Mouse (Mus musculus): ENCODE data around the gene Fgf2. TPM values are rescaled to one million over a fixed set of nuclear protein-coding genes. Genes with fewer than 3 reads are reported as not detected.

Gene Fgf2
- total RNA-seq, 2 experiments from 2014 or later: 3.0 to 7.0 TPM

DNA sequence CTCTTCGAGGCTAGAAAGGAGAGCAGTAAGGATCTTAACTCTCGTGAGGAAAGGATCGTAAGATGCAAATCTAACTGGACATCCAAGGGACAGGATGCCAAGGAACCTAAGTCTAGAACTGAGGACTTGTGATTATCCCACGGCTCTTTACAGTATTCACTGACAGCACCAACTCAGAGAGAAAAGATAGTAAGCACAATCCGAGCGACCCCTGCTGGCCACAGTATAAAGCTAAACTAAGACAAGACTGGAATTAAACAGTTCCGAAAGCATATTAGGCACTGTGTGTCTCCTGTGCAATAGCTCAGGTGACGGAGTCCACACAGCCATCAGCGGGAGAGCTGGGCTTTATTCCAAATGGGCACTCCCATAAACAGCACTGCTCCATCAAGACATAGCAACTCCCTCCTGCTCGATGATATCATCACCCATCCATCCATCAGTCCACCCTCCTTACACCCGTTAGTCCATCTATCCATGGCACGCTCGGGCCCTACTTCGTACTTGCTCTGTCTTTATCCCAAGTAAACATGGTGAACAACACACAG lies 66.3 kb downstream of the Fgf2 start:
- DNase-seq: peak; percentile 76 to 83

DNA sequence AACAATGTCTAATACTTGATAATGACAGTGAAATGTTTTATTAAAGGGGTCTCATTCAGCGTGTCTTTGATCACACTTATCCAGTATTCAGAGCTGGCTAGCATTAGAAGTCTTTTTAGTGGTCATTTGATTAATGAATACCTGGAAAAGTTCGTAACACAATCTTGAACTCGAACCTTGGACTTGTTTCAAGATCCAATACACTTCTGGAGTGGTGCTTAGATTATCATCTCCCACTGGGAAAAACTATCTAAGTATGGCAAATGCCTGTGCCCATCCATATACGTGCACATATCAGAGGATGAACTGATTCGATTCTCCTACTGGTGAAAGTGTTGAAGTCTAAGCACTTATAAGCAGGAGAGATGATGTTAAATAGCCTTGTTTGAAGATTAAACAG lies 70.2 kb downstream of the Fgf2 start:
- no peak for DNase-seq

DNA sequence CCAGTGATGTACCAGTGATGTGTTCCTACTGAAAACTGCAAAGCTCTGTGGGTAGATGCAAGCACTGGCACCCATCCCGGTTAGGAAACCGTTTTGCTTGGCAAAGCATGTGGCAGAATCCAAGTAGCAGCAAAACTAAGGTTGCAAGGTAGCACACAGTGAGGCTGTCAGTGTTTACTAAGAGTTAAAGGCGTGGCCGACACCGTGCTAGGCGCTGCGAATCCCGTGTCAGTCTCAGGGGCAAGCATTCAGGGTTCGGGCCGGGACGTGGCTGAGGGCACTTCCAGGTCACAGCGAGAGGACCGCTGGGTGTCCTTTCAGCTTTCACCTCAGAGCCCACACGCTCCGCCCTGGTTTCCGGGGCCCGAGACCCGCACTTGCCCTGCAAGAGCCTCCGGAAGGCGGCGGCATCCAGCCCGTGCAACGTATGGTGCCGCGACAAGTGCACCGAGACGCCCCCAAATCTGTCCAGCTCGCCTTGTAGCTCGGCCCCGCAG lies 70.9 kb downstream of the Fgf2 start:
- peak; percentile 72 to 81 for DNase-seq

DNA sequence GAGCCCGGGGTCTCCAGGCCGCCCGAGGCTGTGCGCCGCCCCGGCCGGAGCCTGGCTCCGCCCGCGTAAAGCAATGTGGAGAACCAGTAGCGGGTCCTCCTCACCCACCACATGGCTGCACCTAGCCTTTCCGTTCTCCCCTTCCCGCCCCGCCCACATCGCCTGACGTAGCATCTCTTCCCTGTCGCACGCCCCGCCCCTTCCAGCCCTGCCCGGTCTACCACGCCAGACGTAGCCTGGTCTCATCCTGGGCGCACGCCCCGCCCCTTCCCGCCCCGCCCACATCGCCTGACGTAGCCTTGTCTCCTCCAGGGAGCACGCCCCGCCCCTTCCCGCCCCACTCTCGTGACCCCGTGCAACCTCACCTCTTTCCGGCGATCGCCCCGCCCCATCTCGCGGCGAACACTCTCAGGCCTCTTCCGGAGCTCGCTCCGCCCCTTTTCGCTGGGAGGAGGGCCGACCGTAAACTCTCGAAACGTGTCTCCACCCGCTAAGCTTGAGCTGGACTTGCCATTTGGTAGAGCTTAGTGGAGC lies 71.4 kb downstream of the Fgf2 start, which contains the start of gene Spata5:
TSS of gene Spata5 (plus strand) at position 439 of the 534 bp plus-strand sequence.
- peak; percentile 97 to 99 for DNase-seq

DNA sequence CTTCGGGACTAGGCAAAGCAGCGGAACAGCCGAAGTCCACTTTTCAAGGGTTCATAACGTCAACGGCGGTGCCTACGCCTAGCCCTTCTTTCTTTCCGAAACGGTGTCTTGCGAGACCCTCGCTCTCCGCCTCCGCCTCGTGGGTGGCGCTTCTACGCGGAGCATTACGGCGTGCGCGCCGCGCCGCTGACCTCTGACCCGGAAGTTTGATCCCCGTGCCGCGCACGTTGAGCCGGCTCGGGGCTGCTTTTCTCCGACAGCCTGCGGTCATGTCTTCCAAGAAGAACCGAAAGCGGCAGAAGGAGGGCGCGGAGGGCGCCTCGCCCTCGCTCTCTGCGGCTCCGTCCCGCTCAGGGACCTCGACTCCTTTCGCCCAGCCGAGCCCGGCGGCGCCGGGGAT lies 71.9 kb downstream of the Fgf2 start, which contains the start of gene Nudt6:
TSS of gene Nudt6 (minus strand) at position 140 of the 400 bp plus-strand sequence.
- peak; percentile 92 to 94 for DNase-seq

DNA sequence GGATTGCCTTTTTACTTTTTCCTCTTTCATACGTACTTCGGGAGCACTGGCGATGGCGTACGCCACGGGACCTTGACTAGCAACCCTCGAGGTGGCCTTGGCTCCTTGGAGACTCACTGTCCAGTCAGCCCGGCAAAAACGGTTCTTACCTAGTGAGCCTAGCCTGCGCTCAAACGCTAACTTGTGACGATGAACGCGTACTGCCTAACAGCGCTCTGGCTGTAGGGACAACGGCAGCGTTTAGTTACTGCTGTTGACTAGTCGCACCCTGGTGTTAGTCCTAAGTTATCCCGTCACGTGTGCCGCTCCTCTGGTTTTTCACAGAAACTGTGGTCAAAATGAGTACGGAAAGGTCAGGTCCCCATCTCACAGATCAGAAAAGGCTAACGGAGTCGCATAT lies 72.5 kb downstream of the Fgf2 start:
- peak; percentile 65 to 76 for DNase-seq

DNA sequence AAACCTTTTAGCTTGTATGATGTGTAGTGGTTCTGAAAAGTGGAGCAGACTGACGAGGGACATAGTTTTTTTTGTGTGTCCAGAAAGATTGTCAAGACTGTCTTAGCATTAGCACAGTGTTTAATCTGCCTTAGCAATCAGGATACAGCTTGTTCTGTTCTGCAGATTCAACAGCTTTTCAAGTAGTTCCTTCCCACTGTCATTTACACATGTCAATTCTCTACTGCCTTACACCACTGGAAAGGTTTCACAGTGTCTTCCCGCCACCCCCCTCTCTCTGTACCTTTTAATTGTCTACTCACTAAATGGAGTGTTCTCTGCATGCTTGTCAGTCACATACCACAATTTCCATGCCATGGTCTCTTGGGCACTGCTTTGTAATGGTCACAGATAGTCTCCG lies 73.0 kb downstream of the Fgf2 start:
- DNase-seq: no peak

DNA sequence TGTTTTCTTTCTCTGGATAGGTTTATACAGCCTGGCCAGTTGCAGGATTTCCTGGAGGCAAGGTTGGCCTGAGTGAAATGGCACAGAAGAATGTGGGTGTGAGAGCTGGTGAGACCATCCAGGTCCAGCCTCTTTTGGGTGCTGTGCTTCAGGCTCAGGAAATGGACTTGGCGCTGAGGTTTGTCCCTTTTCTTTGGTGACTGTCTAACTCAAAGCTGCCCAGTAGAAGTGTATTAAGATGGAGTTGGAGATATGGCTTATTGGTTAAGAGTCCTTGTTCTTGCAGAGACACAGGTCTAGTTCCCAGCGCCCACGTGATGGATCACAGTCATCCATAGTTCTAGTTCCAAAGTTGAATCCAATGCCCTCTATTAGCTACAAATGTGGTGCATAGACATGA lies 77.9 kb downstream of the Fgf2 start:
- no peak for DNase-seq

DNA sequence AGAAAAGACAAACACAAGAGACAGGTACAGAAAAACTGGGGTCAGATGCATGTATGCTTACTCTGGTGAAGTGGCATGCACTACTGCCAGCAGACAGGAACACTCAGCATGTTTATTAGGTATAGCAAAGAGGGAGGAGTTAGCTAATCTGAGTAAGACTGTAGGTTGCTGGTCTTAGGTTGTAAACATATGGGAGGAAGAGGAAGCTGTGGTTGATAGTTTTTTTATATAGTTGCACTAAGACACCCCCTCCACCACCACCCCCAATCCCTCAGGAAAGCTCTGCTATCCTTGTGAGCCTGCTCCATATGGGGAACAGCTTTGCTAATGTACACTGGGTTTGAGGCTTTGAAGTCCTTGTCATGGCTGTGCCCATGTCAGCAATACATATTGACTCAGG lies 82.2 kb downstream of the Fgf2 start:
- no peak for DNase-seq

DNA sequence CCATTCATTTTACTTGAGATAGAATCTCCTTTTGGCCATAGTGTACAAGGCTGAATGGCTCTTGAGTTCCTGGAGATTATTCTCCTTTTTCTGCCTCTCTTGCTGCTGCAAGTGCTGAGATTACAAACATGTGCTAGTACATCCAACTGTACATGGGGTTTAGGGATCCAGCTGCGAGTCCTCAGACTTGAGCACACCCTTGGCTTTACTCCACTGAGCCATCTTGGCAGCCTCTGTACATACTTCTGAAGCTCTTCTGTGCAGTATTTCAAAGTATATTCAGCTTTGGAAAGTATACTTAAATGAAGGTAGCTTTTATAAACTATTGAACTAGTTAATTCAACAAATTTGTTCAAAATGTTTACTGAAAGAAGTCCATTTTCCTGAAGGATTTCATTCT lies 91.6 kb downstream of the Fgf2 start:
- no peak for DNase-seq

DNA sequence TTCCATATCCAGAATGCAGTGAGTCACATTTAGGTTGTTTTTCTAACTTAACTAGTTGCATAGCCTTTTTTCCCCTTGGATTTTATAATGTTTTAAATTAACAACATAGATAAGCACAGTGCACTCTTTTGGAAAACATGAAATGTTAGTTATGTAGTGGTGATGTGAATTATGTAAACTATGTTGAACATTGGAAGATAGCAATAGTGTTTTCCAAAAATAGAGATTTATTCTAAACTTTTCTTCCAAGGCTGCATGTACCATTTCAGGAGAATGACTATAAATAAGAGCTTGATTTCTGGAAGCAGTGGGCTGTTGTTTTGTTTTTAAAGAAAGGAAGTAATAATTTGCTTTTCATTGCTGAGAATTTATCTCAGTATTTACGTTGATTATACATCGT lies 95.3 kb downstream of the Fgf2 start:
- DNase-seq: no peak

DNA sequence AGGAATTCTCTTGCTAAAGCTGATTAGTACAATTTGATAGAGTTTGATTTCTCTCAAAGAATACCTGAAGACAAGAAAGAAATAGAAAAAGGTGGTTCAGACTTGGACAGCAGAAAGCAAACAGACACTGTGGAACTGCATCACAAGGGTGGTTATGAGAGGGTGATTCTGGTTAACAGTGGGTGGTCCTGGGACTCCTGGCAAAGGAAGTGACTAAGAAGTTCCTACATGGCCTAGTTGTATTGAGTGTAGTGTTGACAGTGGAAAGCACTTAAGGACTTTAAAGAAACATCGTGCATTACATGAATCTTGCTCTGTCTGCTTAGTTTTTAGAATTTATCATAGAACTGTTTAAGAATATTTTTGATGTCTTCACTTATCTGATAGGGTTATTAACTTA lies 107.8 kb downstream of the Fgf2 start:
- no peak for DNase-seq

Other genes starting within 250 kb of the Fgf2 start
- gene Il2, start 222.4 kb upstream of the Fgf2 start, total RNA-seq (2021): not detected
- not detected for gene Il21, start 115.7 kb upstream of the Fgf2 start, total RNA-seq (2021)
- gene Bbs12, start 35.8 kb upstream of the Fgf2 start, total RNA-seq (2021): 1 to 10 TPM; 5.1 to 5.5 TPM
- gene Cetn4, start 35.6 kb upstream of the Fgf2 start, total RNA-seq (2021): 1 to 10 TPM; 3.3 to 7.0 TPM
- 10 to 100 TPM; 29.4 to 40.4 TPM for gene Spata5, start 71.5 kb downstream of the Fgf2 start, total RNA-seq (2021)
- gene Nudt6, start 71.9 kb downstream of the Fgf2 start, total RNA-seq (2021): 10 to 100 TPM; 15.3 to 25.7 TPM

All from adrenal gland, postnatal 36 days (tissue).